Mouse (Mus musculus): ENCODE measurements at regions not wholly inside any gene's neighbourhood (a gene's known extent, or its start where the extent isn't known, plus 50 kb on each side); places are given as distances from the start of the nearest gene placed in this dataset.
"Not testable (repeated sequence)": the region's sequence is repeated elsewhere in the genome, so short reads cannot be mapped to it uniquely, and the experiment has no call there.

DNA sequence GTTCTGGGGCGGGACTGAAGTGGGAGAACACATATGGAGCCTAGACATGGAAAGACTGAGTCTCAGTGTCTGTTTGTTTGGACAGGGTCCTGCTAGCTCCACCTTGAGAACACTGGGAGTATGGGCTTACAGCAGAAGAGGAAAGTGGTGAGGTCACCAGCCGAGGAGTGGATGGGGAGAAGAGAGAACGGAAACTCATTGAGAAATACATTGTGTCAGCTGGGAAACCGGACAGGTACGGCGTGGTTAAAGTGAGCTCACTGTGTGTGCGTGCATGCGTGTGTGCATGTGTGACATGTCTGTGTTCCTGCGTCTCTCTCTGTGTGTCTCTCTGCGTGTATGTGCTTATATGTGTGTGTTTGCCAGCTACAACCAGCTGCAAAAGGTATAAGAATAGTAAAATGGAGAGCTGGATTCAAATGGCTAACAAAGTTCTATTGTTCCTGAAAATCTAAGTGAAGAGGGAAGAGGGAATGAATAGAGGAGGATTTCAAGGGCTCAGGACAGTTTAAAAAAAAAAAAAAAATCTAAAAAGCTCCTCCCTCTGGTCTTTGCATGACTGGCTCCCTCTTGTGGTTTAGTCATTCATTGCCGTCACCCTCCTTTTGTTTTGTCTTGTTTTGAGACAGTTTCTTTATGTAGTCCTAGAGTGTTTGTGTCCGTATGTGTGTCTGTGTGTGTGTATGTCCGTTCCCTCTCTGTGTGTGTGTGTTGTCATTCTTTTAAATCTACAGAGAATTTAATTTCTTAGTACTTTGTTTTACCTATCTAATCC is 52.0 kb upstream of the Ak4 start:
- H3K27me3 ChIP-seq: no peaks in the 10 kb centered on the region
- 63% methylated on average over 13 of the region's 13 CpGs for WGBS
- H3K9me3 ChIP-seq: no peaks in the 10 kb centered on the region
- H3K9ac ChIP-seq: no peak overlapping the region
- no peak for ATAC-seq (ENCODE audit: low FRiP score)
- H3K4me1 ChIP-seq (replicated peaks): no peaks in the 10 kb centered on the region
- no peaks in the 10 kb centered on the region for H3K36me3 ChIP-seq
- no peak overlapping the region for H3K4me2 ChIP-seq
- no peak overlapping the region for H3K27ac ChIP-seq
- H3K4me3 ChIP-seq: no peak overlapping the region

DNA sequence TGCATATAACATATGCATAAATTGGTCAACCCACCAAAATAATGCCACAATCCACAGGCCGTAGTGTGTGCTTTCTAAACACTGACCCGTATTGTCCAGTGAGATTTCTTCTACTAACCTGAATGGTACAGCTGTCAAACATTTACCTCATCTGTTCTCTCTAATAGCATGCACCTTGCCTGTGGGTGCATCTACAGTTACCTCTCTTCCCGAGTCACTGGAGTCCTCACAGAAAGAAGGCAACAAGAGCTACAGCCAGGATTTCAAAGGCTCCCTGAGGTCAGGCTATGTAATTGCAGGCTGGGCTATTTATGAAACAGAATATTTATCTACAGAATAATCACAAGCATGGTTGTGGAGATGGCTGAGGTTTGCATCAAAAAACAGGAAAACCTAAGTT is 53.8 kb upstream of the Ak4 start:
- no peaks in the 10 kb centered on the region for H3K36me3 ChIP-seq
- no peaks in the 10 kb centered on the region for H3K27me3 ChIP-seq
- no peak overlapping the region for H3K4me2 ChIP-seq
- no peak overlapping the region for H3K27ac ChIP-seq
- H3K9ac ChIP-seq: no peak overlapping the region
- H3K4me3 ChIP-seq: no peak overlapping the region
- H3K4me1 ChIP-seq (replicated peaks): no peaks in the 10 kb centered on the region
- ATAC-seq (ENCODE audit: low FRiP score): no peak
- no peaks in the 10 kb centered on the region for H3K9me3 ChIP-seq
- 92% methylated on average over 3 of the region's 3 CpGs for WGBS

DNA sequence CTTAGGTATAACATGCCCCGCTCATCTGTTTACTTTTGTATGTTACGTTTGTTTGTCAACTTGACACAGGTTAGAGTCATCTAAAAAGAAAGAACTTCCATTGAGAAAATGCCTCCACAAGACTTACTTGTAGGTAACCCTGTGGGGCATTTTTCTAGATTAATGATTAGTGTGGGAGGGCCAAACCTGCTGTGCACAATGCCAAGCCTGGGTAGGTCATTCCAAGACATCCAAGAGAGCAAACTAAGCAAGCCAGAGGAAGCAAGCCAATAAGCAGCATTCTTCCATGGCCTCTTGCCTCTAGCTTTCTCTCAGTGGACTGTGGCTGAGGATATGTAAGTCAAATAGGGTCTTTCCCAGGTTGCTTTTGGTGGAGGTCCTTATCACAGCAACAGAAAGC is 54.4 kb upstream of the Ak4 start:
- H3K4me1 ChIP-seq (replicated peaks): no peaks in the 10 kb centered on the region
- 95% methylated on average over 2 of the region's 2 CpGs for WGBS
- H3K9me3 ChIP-seq: no peaks in the 10 kb centered on the region
- no peak overlapping the region for H3K4me3 ChIP-seq
- H3K36me3 ChIP-seq: no peaks in the 10 kb centered on the region
- ATAC-seq (ENCODE audit: low FRiP score): no peak
- H3K27ac ChIP-seq: no peak overlapping the region
- no peak overlapping the region for H3K4me2 ChIP-seq
- H3K27me3 ChIP-seq: no peaks in the 10 kb centered on the region
- no peak overlapping the region for H3K9ac ChIP-seq

DNA sequence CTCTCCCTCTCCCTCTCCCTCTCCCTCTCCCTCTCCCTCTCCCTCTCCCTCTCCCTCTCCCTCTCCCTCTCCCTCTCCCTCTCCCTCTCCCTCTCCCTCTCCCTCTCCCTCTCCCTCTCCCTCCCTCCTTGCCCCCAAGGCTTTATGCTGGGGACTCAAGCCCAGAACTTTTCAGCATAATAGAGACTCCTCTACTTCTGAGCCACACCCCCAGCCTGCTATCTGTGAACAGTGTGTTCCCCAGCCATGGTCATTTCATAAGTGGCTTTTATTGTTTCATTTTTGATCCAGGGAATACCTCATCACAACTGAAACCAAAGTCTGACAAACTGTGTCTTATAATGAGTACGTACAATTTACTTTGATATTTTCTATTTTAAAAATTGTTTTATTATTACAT is 55.8 kb upstream of the Ak4 start:
- not testable (repeated sequence) for H3K27me3 ChIP-seq; ATAC-seq (ENCODE audit: low FRiP score)
- 92% methylated on average over 1 of the region's 1 CpGs for WGBS

DNA sequence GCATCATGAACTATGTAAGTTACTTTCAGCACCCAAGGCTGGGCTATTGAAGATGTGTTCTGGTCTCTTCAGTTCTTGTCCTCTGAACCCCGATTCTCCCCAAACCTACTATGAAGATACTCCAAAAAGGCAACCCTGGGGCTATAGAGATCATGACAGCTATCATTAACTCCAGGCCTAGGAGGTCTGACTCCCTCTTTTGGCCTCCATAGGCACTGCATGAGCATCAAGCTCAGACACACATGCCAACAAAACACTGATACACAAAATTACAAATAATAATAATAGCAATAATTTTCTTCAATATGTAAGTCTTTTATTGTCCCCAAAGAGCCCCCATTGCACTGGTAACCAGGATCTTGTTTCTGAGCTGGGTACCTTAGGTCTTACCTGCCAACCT is 57.3 kb upstream of the Ak4 start:
- ATAC-seq (ENCODE audit: low FRiP score): no peak
- H3K36me3 ChIP-seq: no peaks in the 10 kb centered on the region
- H3K4me2 ChIP-seq: no peak overlapping the region
- peaks cover 8% of the 10 kb centered on the region for H3K4me1 ChIP-seq (replicated peaks)
- H3K9ac ChIP-seq: no peak overlapping the region
- H3K27ac ChIP-seq: no peak overlapping the region
- no peaks in the 10 kb centered on the region for H3K9me3 ChIP-seq
- WGBS: 98% methylated on average over 1 of the region's 1 CpGs
- no peak overlapping the region for H3K4me3 ChIP-seq
- H3K27me3 ChIP-seq: no peaks in the 10 kb centered on the region

More for the DNA sequence above, 55.8 kb upstream of the Ak4 start:
- not testable (repeated sequence) for H3K9me3 ChIP-seq; H3K4me1 ChIP-seq (replicated peaks); H3K4me3 ChIP-seq; H3K9ac ChIP-seq; H3K27ac ChIP-seq; H3K4me2 ChIP-seq; H3K36me3 ChIP-seq

DNA sequence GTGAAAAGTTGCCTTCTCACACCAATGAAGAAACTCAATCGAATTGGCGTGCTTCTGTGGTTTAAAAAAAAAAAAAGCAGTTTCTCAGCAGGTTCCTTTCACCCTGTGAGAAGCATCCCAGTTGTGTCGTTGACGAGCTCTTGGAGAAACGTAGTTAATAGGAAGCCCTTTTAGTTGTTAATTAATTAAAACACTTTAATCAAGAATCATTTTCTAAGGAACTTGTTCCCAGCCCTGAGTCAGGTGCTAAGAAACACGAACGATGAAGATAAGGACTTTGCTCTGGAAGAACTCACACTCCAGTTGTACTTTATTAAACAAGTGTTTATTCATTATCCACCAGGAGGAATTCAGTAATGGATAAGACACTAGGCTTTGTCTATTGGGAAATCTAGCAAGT is 58.8 kb upstream of the Ak4 start:
- WGBS: 72% methylated on average over 7 of the region's 7 CpGs
- no peaks in the 10 kb centered on the region for H3K27me3 ChIP-seq
- no peak for ATAC-seq (ENCODE audit: low FRiP score)

DNA sequence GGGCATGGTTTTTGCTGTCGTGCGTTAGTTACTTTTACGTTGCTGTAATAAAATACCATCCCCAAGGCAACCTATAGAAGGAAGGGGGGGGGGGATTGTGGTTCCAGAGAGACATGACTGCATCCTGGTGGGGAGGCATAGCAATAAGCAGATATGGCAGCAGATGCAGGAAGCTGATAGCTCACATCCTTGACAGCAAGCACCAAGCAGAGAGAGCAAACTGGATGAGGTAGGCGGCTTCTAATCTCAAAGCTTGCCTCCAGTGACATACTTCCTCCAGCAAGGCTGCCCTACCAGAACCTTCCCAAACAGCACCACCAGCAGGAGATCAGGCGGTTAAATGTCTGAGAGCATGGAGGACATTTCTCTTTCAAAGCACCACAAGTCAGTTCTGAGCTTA is 60.0 kb upstream of the Ak4 start:
- no peak for ATAC-seq (ENCODE audit: low FRiP score)
- H3K36me3 ChIP-seq: no peaks in the 10 kb centered on the region
- no peak overlapping the region for H3K4me3 ChIP-seq
- no peak overlapping the region for H3K9ac ChIP-seq
- no peaks in the 10 kb centered on the region for H3K9me3 ChIP-seq
- no peak overlapping the region for H3K4me2 ChIP-seq
- no peak overlapping the region for H3K27ac ChIP-seq
- H3K4me1 ChIP-seq (replicated peaks): peaks cover 22% of the 10 kb centered on the region
- H3K27me3 ChIP-seq: no peaks in the 10 kb centered on the region
- WGBS: 88% methylated on average over 5 of the region's 5 CpGs

More for the DNA sequence above, 58.8 kb upstream of the Ak4 start:
- Histone ChIP-seq H3K9me3 (no peaks in the 10 kb centered on the region), H3K4me2 (no peak overlapping the region), H3K4me1 (replicated peaks) (peaks cover 10% of the 10 kb centered on the region), H3K27ac (no peak overlapping the region), H3K36me3 (no peaks in the 10 kb centered on the region), H3K4me3 (no peak overlapping the region), H3K9ac (no peak overlapping the region)

DNA sequence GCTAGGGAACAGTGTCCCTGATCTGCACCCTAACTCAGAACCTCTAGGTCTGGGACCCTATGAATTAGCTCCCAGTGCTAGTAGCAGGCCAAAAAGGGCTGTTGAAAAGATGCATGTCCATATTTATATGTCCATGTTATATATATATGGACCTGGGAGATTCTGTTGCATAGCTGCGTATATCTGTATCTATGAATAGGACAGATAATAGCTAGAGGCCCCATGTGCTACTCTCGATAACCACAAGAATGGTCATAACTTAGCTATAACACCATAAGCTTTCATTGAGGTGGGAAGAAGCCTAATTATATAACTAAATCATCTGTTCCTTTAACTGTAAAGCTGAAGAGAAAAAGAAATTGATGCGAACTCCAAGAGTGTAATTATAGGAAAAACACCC is 60.6 kb upstream of the Ak4 start:
- WGBS: 95% methylated on average over 3 of the region's 3 CpGs
- no peaks in the 10 kb centered on the region for H3K36me3 ChIP-seq
- no peak for ATAC-seq (ENCODE audit: low FRiP score)

DNA sequence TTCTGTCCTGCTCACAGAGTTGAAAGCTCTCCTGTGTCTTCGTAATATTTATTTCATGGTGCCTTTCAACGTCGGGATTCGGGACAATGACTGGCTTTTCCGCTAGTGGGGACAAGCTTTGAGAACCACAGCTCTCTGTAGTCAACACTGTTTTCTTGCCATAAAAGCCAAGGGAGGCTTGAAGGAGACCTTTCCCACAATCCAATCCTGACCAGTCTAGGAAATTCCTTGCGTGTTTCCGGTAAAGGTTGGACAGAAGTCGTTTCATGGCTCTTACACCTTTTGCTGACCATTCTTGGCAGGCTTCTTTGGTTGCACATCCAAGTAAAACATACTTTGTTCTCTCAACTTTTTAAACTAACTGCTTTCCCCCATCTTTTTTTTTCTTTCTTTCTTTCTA is 61.2 kb upstream of the Ak4 start:
- peak overlapping the region; percentile 91 for H3K4me2 ChIP-seq
- no peaks in the 10 kb centered on the region for H3K9me3 ChIP-seq
- H3K27ac ChIP-seq: peak overlapping the region; percentile 98; the same call in 1 of the 2 replicates
- 75% methylated on average over 8 of the region's 8 CpGs for WGBS
- H3K36me3 ChIP-seq: no peaks in the 10 kb centered on the region
- peak overlapping the region; percentile 90 for H3K4me3 ChIP-seq
- peak overlapping the region; percentile 96; the same call in 1 of the 2 replicates for H3K9ac ChIP-seq
- no peaks in the 10 kb centered on the region for H3K27me3 ChIP-seq
- ATAC-seq (ENCODE audit: low FRiP score): no peak
- peaks cover 32% of the 10 kb centered on the region for H3K4me1 ChIP-seq (replicated peaks)

More for the DNA sequence above, 60.6 kb upstream of the Ak4 start:
- H3K9me3 ChIP-seq: no peaks in the 10 kb centered on the region
- H3K27ac ChIP-seq: no peak overlapping the region
- no peaks in the 10 kb centered on the region for H3K27me3 ChIP-seq
- peaks cover 28% of the 10 kb centered on the region for H3K4me1 ChIP-seq (replicated peaks)
- H3K9ac ChIP-seq: no peak overlapping the region
- no peak overlapping the region for H3K4me3 ChIP-seq
- H3K4me2 ChIP-seq: no peak overlapping the region

DNA sequence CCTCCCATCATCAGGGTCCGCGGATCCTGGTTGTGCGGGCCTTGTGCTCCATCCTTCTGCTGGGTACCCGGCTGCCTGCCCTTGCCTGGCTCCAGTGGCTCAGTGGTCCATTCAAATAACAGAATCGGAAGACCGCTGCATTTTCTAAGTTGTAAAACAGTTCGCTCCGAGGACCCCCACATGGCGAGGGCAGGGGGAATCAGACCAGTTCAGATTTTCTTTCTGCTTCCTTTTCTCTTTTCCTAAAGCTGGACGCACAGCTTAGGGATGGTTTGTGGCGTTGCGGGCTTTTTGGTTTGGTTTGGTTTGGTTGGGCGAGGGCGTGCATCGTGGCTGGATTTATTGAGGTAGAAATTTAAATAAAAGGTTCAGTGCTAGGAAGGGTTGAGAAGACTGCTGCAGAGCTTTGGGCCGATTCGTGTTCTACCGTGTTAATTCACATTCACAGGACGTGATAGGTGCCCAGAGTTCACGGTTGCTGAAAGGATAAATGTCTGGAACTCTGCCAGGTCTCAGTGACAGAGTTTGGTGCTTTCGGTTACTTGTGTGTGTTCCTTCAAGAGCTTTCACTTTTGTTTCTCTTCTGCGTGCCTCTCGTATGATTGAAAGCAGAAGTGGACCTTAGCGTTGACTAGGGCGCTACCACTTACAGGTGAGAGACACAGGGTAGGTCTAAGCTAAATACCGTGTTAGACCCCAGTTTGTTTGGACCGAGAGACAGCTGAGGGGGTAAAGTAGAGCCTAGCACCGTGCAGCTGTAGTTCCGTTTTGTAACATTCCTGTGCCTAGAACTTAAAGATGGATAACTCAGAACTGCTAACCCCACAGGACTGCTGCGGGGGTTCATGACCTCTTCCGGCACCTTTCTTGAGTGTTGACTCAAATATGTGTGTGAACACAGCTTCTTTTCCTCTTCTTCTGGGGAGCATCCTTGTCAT is 61.9 kb upstream of the Ak4 start:
- Histone ChIP-seq H3K9ac (peak overlapping the region; percentile 96), H3K9me3 (no peaks in the 10 kb centered on the region), H3K27ac (peak overlapping the region; percentile 98), H3K4me3 (peak overlapping the region; percentile 90), H3K27me3 (no peaks in the 10 kb centered on the region), H3K4me1 (replicated peaks) (peaks cover 39% of the 10 kb centered on the region), H3K36me3 (no peaks in the 10 kb centered on the region), H3K4me2 (peak overlapping the region; percentile 91)
- 13% methylated on average over 31 of the region's 31 CpGs for WGBS
- peak; percentile 18 for ATAC-seq (ENCODE audit: low FRiP score)

DNA sequence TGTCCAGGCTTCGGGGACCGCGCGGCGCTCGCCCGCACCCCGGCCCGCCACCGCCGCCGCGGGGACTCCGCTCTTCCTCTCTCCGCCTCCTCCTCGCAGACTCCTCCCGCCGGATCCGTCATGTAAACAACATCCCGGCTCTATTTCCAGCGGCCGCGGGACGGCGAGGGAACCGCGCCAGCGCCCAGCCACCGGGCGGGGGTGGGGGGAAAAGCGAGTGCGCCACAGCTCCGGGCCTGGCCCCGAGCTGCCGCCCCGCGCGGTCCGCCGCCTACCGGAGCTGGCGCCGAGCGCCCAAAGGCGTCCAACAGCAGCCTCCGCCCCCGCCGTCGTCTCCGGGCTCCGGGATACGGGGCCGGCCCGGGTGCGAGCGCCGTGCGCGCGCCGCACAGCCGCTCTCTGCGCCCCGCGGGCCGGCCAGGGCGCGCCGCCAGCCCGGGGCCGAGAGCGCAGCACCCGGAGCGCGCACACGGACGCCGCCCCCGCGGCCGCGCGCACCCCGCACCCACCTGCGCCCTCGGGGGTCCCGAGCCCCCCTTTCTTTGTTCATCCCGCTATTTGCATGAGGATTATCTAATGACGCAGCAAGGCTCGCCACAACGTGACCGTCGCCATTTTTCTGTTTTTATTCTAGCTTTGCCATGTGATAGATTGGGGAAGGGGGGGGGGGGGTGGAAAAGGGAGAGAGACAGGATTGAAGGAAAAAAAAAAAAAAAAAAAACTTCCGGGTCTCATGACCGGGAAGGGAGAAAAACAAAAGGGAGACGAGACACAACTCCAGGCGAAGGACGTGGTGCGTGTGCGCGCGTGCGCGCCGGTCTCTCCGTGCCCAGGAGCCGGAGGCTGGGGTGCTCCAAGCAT is 62.8 kb upstream of the Ak4 start:
- WGBS: under 1% methylated on average over 100 of the region's 107 CpGs
- ATAC-seq (ENCODE audit: low FRiP score): peak; percentile 89

More for the DNA sequence above, 62.8 kb upstream of the Ak4 start:
- no peaks in the 10 kb centered on the region for H3K27me3 ChIP-seq
- peak overlapping the region; percentile 90 for H3K4me3 ChIP-seq
- peak overlapping the region; percentile 98 for H3K27ac ChIP-seq
- no peaks in the 10 kb centered on the region for H3K9me3 ChIP-seq
- H3K4me2 ChIP-seq: peak overlapping the region; percentile 91
- peaks cover 42% of the 10 kb centered on the region for H3K4me1 ChIP-seq (replicated peaks)
- no peaks in the 10 kb centered on the region for H3K36me3 ChIP-seq
- H3K9ac ChIP-seq: peak overlapping the region; percentile 96
